Mouse (Mus musculus): Measurements from ENCODE around the gene Rasgrf1. TPM values are rescaled to one million over a fixed set of nuclear protein-coding genes. Genes with fewer than 3 reads are reported as not detected.

Rasgrf1 gene
- polyA plus RNA-seq, 1 experiment: 168 TPM

- DNase-seq: no peak
- H3K4me1 ChIP-seq (ENCODE audit: control insufficient read depth, insufficient read depth, low read length): no peaks in the 10 kb centered on the region
- TF ChIP-seq CTCF (IDR thresholded peaks at IDR 0.05; ENCODE audit: borderline replicate concordance, insufficient read depth, low read depth, low read length) (no peak), POLR2A (IDR thresholded peaks at IDR 0.05; ENCODE audit: borderline replicate concordance, insufficient read depth, low read length) (no peak)
- 75% methylated on average over 8 of the region's 8 CpGs for WGBS
- H3K27me3 ChIP-seq (ENCODE audit: control insufficient read depth, insufficient read depth, low read length): no peaks in the 10 kb centered on the region
- H3K27ac ChIP-seq (ENCODE audit: insufficient read depth, low read length): no peak overlapping the region
- H3K4me3 ChIP-seq (replicated peaks; ENCODE audit: insufficient read depth, low read depth, low read length): no peak overlapping the region
Measured at GRCm38 (mm10) chr9:89954860-89955479, 45.3 kb downstream of the Rasgrf1 start.

GRCm38 (mm10) chr9:89958959-89959358 is 49.3 kb downstream of the Rasgrf1 start:
- no peak for TF ChIP-seq POLR2A (IDR thresholded peaks at IDR 0.05; ENCODE audit: borderline replicate concordance, insufficient read depth, low read length)
- no peak for TF ChIP-seq CTCF (IDR thresholded peaks at IDR 0.05; ENCODE audit: borderline replicate concordance, insufficient read depth, low read depth, low read length)
- Histone ChIP-seq H3K4me3 (replicated peaks; ENCODE audit: insufficient read depth, low read depth, low read length) (no peak overlapping the region), H3K4me1 (ENCODE audit: control insufficient read depth, insufficient read depth, low read length) (no peaks in the 10 kb centered on the region), H3K27me3 (ENCODE audit: control insufficient read depth, insufficient read depth, low read length) (no peaks in the 10 kb centered on the region), H3K27ac (ENCODE audit: insufficient read depth, low read length) (no peak overlapping the region)
- 76% methylated on average over 2 of the region's 2 CpGs for WGBS
- peak in 1 of 2 experiments; percentile 0 for DNase-seq

GRCm38 (mm10) chr9:89964091-89964490 is 54.4 kb downstream of the Rasgrf1 start:
- H3K4me3 ChIP-seq (replicated peaks; ENCODE audit: insufficient read depth, low read depth, low read length): no peak overlapping the region
- TF ChIP-seq POLR2A (IDR thresholded peaks at IDR 0.05; ENCODE audit: borderline replicate concordance, insufficient read depth, low read length): no peak
- TF ChIP-seq CTCF (IDR thresholded peaks at IDR 0.05; ENCODE audit: borderline replicate concordance, insufficient read depth, low read depth, low read length): no peak
- peak in 1 of 2 experiments; percentile 10 for DNase-seq
- H3K4me1 ChIP-seq (ENCODE audit: control insufficient read depth, insufficient read depth, low read length): no peaks in the 10 kb centered on the region
- H3K27me3 ChIP-seq (ENCODE audit: control insufficient read depth, insufficient read depth, low read length): no peaks in the 10 kb centered on the region; the same call in 1 of the 2 replicates
- no peak overlapping the region for H3K27ac ChIP-seq (ENCODE audit: insufficient read depth, low read length)
- 49% methylated on average over 4 of the region's 4 CpGs for WGBS

GRCm38 (mm10) chr9:89967716-89968115 is 58.0 kb downstream of the Rasgrf1 start:
- Histone ChIP-seq H3K27me3 (ENCODE audit: control insufficient read depth, insufficient read depth, low read length) (no peaks in the 10 kb centered on the region; the same call in 1 of the 2 replicates), H3K4me1 (ENCODE audit: control insufficient read depth, insufficient read depth, low read length) (peaks cover 10% of the 10 kb centered on the region; the same call in 1 of the 2 replicates), H3K4me3 (replicated peaks; ENCODE audit: insufficient read depth, low read depth, low read length) (no peak overlapping the region), H3K27ac (ENCODE audit: insufficient read depth, low read length) (no peak overlapping the region)
- DNase-seq: no peak
- 88% methylated on average over 4 of the region's 4 CpGs for WGBS
- no peak for TF ChIP-seq POLR2A (IDR thresholded peaks at IDR 0.05; ENCODE audit: borderline replicate concordance, insufficient read depth, low read length)
- no peak for TF ChIP-seq CTCF (IDR thresholded peaks at IDR 0.05; ENCODE audit: borderline replicate concordance, insufficient read depth, low read depth, low read length)

- 79% methylated on average over 6 of the region's 6 CpGs for WGBS
- peak in 1 of 2 experiments; percentile 14 for DNase-seq
- H3K4me1 ChIP-seq (ENCODE audit: control insufficient read depth, insufficient read depth, low read length): peaks cover 14% of the 10 kb centered on the region; the same call in 1 of the 2 replicates
- H3K27ac ChIP-seq (ENCODE audit: insufficient read depth, low read length): no peak overlapping the region
- H3K27me3 ChIP-seq (ENCODE audit: control insufficient read depth, insufficient read depth, low read length): no peaks in the 10 kb centered on the region; the same call in 1 of the 2 replicates
- no peak for TF ChIP-seq POLR2A (IDR thresholded peaks at IDR 0.05; ENCODE audit: borderline replicate concordance, insufficient read depth, low read length)
- TF ChIP-seq CTCF (IDR thresholded peaks at IDR 0.05; ENCODE audit: borderline replicate concordance, insufficient read depth, low read depth, low read length): peak; percentile 33; the same call in 1 of the 2 replicates
- H3K4me3 ChIP-seq (replicated peaks; ENCODE audit: insufficient read depth, low read depth, low read length): no peak overlapping the region
Measured at GRCm38 (mm10) chr9:89968836-89969450, 59.2 kb downstream of the Rasgrf1 start.

GRCm38 (mm10) chr9:89970271-89970670 is 60.6 kb downstream of the Rasgrf1 start:
- no peaks in the 10 kb centered on the region; the same call in 1 of the 2 replicates for H3K27me3 ChIP-seq (ENCODE audit: control insufficient read depth, insufficient read depth, low read length)
- 92% methylated on average over 10 of the region's 10 CpGs for WGBS
- H3K4me3 ChIP-seq (replicated peaks; ENCODE audit: insufficient read depth, low read depth, low read length): no peak overlapping the region
- H3K27ac ChIP-seq (ENCODE audit: insufficient read depth, low read length): no peak overlapping the region
- TF ChIP-seq CTCF (IDR thresholded peaks at IDR 0.05; ENCODE audit: borderline replicate concordance, insufficient read depth, low read depth, low read length): no peak
- TF ChIP-seq POLR2A (IDR thresholded peaks at IDR 0.05; ENCODE audit: borderline replicate concordance, insufficient read depth, low read length): no peak
- peak in 1 of 2 experiments; percentile 12 for DNase-seq
- peaks cover 22% of the 10 kb centered on the region for H3K4me1 ChIP-seq (ENCODE audit: control insufficient read depth, insufficient read depth, low read length)

GRCm38 (mm10) chr9:89970886-89971486 is 61.3 kb downstream of the Rasgrf1 start:
- H3K4me1 ChIP-seq (ENCODE audit: control insufficient read depth, insufficient read depth, low read length): peaks cover 22% of the 10 kb centered on the region
- TF ChIP-seq CTCF (IDR thresholded peaks at IDR 0.05; ENCODE audit: borderline replicate concordance, insufficient read depth, low read depth, low read length) (no peak), POLR2A (IDR thresholded peaks at IDR 0.05; ENCODE audit: borderline replicate concordance, insufficient read depth, low read length) (no peak)
- H3K27ac ChIP-seq (ENCODE audit: insufficient read depth, low read length): no peak overlapping the region
- 71% methylated on average over 11 of the region's 11 CpGs for WGBS
- DNase-seq: peak in 1 of 2 experiments; percentile 10
- H3K4me3 ChIP-seq (replicated peaks; ENCODE audit: insufficient read depth, low read depth, low read length): no peak overlapping the region
- no peaks in the 10 kb centered on the region; the same call in 1 of the 2 replicates for H3K27me3 ChIP-seq (ENCODE audit: control insufficient read depth, insufficient read depth, low read length)

Data from cerebellum, adult 2 months (tissue).